Mouse (Mus musculus) brain, adult 2 months (tissue): ENCODE measurements around the gene Srms.

Source experiments
- DNase-seq: peaks from one replicate; pipeline ENCODE4 v3.0.0; 2011; ENCODE audit warnings: low read depth, low spot score

Srms gene

GRCm38 (mm10) chr2:181166469-181166868 lies 46.5 kb downstream of the Srms start:
- DNase-seq = no peak

- peak; percentile 39 for DNase-seq
Observed at GRCm38 (mm10) chr2:181160821-181161220, 52.2 kb downstream of the Srms start.

- DNase-seq = peak; percentile 94
Observed at GRCm38 (mm10) chr2:181159771-181160170, 53.2 kb downstream of the Srms start.

- DNase-seq = peak; percentile 98
Observed at GRCm38 (mm10) chr2:181159091-181159514, 53.9 kb downstream of the Srms start.

GRCm38 (mm10) chr2:181158471-181158870 lies 54.5 kb downstream of the Srms start:
- DNase-seq = peak; percentile 15

GRCm38 (mm10) chr2:181157716-181158302 lies 55.2 kb downstream of the Srms start:
- peak; percentile 83 for DNase-seq

GRCm38 (mm10) chr2:181157180-181157579 lies 55.8 kb downstream of the Srms start:
- no peak for DNase-seq

GRCm38 (mm10) chr2:181156248-181157121 lies 56.5 kb downstream of the Srms start, which contains the start of gene Eef1a2:
Gene Eef1a2 (minus strand): TSS chr2:181157014.
- peak; percentile 96 for DNase-seq

- peak; percentile 93 for DNase-seq
Observed at GRCm38 (mm10) chr2:181155801-181156200, 57.2 kb downstream of the Srms start.
